Mouse (Mus musculus) left cerebral cortex, adult 2 months (tissue): ENCODE data around the gene Alkbh4. TPM values are rescaled to one million over a fixed set of nuclear protein-coding genes. Genes with fewer than 3 reads are reported as not detected.
"Not testable (repeated sequence)": the region's sequence is repeated elsewhere in the genome, so short reads cannot be mapped to it uniquely, and the experiment has no call there.

ENCODE experiments used
- DNase-seq, 2 experiments: peaks; one replicate each; pipeline ENCODE4 v3.0.0; 2021 to 2022; ENCODE audit warnings: low spot score in 2 of 2, mixed read lengths in 1 of 2; ENCODE audit errors: extremely low spot score in 1 of 2
- H3K27ac ChIP-seq: fragments of 200-600 bp; 2 replicates; pipeline ENCODE4 v1.8.1; 2022
- H3K4me3 ChIP-seq: fragments of 200-600 bp; 2 replicates; pipeline ENCODE4 v1.8.1; 2022
- CTCF ChIP-seq: fragments of 200-600 bp; IDR thresholded peaks from 2 replicates; pipeline ENCODE4 v1.8.1; 2022; ENCODE audit warnings: antibody characterized with exemption, mild to moderate bottlenecking, moderate library complexity
- intact Hi-C: fragments of 180-260 bp; cut with DNase I; formaldehyde crosslinking; loops from one replicate; pipeline ENCODE4 v1.15.1; 2025
- long read RNA-seq, 2 experiments: library from polyadenylated mRNA; stranded (forward); transcript quantifications; one replicate each; pipeline ENCODE4 v2.0.0; 2021; ENCODE audit warnings: borderline mapping rate in 2 of 2
- total RNA-seq, 2 experiments: library from RNA; stranded (reverse); gene quantifications; 2 replicates each; pipeline ENCODE4 v1.2.3; 2021

The Alkbh4 gene
- 1 to 10 TPM; 8.5 to 9.6 TPM for total RNA-seq
- long read RNA-seq, experiment 1, transcript Alkbh4-201 (3 exons, 1,773 nt), result major isoform, 9 of 10 reads
- long read RNA-seq, experiment 1, partial matches to known transcripts, result 1 of 10 reads
- long read RNA-seq, experiment 1, other reads (novel, unspliced or antisense), result 0 of 10 reads
- long read RNA-seq, experiment 2, transcript Alkbh4-201 (3 exons, 1,773 nt), result major isoform, 6 of 9 reads
- long read RNA-seq, experiment 2, partial matches to known transcripts, result 0 of 9 reads
- long read RNA-seq, experiment 2, other reads (novel, unspliced or antisense), result 1 of 9 reads

- peak; percentile 68 for TF ChIP-seq CTCF
- intact Hi-C loops, result loop anchor here (1.0 to 2.0 kb wide), 2 partner anchors 19 to 51 kb away; partner anchors contain the start of gene Polr2j
- DNase-seq, result peak; percentile 95
- Histone ChIP-seq H3K4me3 (peak within 1 kb of the TSS; percentile 78), H3K27ac (peak within 1 kb of the TSS; percentile 75)
These were observed at the start of gene Alkbh4, which contains the start of gene Lrwd1 for GRCm38 (mm10) chr5:136135571-136136291. Alkbh4 (plus strand) TSS chr5:136136146. Lrwd1 (minus strand) TSS chr5:136136074.

GRCm38 (mm10) chr5:136086290-136086689, 49.7 kb upstream of the Alkbh4 start:
- intact Hi-C loops, result no loop called here
- no peak for DNase-seq
- no peak overlapping the region for H3K27ac ChIP-seq
- TF ChIP-seq CTCF, result no peak
- H3K4me3 ChIP-seq, result no peak overlapping the region

GRCm38 (mm10) chr5:136088821-136089575, 46.9 kb upstream of the Alkbh4 start:
- H3K27ac ChIP-seq, result no peak overlapping the region
- no peak; the same call in 1 of the 2 replicates for TF ChIP-seq CTCF
- DNase-seq, result no peak
- no peak overlapping the region for H3K4me3 ChIP-seq
- intact Hi-C loops, result no loop called here

DNA sequence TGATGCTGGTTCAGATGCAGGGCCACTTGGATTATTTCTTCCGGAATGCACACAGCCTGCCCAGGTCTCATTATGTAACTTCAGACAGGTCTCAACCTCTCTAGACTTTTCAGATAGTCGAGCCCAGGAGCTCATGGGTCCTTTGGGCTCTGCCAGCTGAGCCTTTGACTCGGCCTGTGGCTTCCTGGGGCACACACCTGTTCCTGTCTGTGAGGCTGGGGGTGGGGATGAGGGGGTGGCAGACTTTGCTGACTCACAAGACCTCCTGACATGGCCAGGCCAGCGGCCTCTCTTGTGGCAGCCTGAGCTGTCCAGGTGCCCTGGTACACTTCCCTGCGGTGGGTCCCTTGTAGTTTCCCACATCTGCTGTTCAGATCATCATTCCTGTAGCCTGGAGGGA, 44.0 kb upstream of the Alkbh4 start:
- intact Hi-C loops, result no loop called here

GRCm38 (mm10) chr5:136094249-136095010, 41.5 kb upstream of the Alkbh4 start:
- TF ChIP-seq CTCF, result no peak
- Histone ChIP-seq H3K27ac (no peak overlapping the region), H3K4me3 (no peak overlapping the region)
- DNase-seq, result peak in 1 of 2 experiments; percentile 43
- intact Hi-C loops, result no loop called here

More for the DNA sequence above, 44.0 kb upstream of the Alkbh4 start:
- DNase-seq, result no peak
- no peak for TF ChIP-seq CTCF
- Histone ChIP-seq H3K4me3 (no peak overlapping the region), H3K27ac (no peak overlapping the region)

GRCm38 (mm10) chr5:136095089-136095488, 40.9 kb upstream of the Alkbh4 start:
- intact Hi-C loops, result no loop called here

DNA sequence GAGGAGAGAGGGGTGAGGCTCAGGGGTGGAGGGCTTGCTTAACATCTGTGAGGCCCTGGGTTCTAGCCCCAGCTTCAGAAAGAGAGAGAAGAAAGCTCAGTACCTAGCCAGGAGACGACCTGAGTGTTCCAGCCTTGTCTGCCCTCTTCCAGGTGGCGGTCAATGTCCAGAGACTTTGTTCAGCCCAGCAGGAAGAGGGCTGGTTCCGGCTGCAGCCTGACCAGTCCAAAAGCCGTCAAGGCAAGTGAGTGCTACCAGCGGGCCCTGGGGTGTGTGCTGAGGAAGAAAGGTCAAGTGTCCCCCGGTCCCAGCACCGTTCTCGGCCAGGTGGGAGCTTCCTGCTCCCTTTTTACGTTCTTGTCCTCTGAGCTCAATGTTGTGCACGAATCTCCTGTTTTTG, 37.4 kb upstream of the Alkbh4 start:
- Histone ChIP-seq H3K27ac (no peak overlapping the region), H3K4me3 (no peak overlapping the region)
- TF ChIP-seq CTCF, result no peak
- no peak for DNase-seq
- intact Hi-C loops, result no loop called here

More at GRCm38 (mm10) chr5:136095089-136095488, 40.9 kb upstream of the Alkbh4 start:
- Histone ChIP-seq H3K4me3 (no peak overlapping the region), H3K27ac (no peak overlapping the region)
- TF ChIP-seq CTCF, result no peak
- no peak for DNase-seq

DNA sequence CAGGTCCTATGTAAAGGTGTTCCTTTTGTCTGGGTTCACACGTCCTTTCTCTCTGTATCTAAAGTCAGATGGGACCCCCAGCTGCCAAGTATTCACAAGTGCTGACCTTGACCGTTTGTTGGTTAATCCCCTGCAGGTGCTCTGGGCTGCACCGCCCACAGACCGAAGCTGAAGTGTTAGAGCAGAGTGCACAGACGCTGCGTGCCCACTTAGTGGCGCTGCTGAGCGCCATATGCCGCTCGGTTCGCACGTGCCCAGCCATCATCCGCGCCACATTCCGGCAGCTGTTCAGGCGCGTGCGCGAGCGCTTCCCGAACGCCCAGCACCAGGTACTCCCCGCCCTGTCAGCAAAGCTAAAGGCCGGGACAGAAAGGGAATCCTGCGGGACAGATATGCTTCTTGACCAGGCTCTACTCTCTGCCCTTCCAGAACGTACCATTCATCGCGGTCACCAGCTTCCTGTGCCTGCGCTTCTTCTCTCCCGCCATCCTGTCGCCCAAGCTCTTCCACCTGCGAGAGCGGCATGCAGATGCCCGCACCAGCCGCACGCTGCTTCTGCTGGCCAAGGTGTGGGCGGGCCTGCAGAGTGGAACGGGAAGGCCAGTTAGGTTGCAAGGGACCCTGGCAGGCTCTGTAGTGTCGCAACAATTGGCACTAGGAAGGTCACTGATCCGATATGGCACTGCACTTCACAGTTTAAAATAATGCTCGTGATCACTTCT, 33.7 kb upstream of the Alkbh4 start:
- peak; percentile 74 to 78 for DNase-seq
- Histone ChIP-seq H3K27ac (peak overlapping the region; percentile 18; the same call in 1 of the 2 replicates), H3K4me3 (peak overlapping the region; percentile 34)
- intact Hi-C loops, result no loop called here
- TF ChIP-seq CTCF, result peak; percentile 92

DNA sequence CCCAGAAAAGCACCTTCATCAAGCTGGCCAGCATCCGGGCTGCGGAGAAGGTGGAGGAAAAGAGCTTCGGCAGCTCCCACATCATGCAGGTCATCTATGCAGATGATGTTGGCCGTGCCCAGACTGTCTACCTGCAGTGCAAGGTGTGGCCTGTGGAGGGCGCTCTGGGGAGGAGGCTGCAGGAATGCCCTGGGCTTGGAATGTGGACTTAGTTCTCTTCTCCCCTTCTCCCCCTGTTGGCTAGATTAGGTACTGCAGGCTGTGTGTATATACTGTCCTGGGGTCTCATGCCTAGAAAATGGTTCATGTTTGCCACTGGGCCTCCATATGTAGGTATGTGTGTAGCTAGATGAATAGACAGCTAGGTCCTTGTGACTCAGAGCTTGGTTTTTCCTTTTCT, 31.4 kb upstream of the Alkbh4 start:
- intact Hi-C loops, result no loop called here
- peak; percentile 43 for TF ChIP-seq CTCF
- DNase-seq, result no peak
- Histone ChIP-seq H3K27ac (no peak overlapping the region), H3K4me3 (no peak overlapping the region)

DNA sequence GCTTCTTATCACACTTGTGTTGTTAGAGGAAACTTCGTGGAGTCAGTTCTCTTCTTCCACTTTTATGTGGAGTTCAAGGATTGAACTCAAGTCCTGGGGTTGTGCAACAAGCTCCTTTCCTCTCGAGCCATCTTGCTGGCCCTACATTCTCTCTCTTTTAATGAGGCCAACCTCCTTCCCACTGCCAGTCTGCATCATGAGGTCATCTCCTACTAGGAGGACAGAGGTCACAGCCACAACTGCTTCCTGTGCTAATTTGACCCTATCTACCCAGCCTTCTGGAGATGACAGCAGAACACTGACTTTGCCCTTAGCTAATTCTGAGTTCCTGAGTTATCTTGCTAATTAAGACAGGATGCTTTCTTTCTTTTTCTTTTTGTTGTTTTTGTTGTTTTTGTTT, 27.5 kb upstream of the Alkbh4 start:
- no peak overlapping the region for H3K27ac ChIP-seq
- no peak for TF ChIP-seq CTCF
- intact Hi-C loops, result no loop called here

DNA sequence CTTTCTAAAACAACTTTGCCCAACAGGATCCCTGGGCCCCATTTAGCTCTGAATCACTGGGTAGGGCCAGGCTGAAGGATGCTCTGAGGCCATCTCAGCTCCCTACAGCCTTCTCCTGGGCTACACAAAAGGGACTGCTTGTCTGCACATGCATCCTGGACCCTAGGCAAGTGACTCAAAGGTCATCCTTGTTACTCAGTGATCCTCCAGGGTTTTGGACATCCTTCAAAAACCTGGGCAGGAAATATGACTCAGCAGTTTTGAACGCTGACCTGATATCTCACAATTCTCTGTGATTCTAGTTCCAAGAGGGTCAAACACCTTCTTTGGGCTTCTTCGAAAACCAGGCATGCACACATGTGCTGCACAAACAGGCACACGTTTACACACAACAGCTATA, 26.9 kb upstream of the Alkbh4 start:
- TF ChIP-seq CTCF, result no peak
- intact Hi-C loops, result no loop called here
- H3K4me3 ChIP-seq, result no peak overlapping the region
- H3K27ac ChIP-seq, result no peak overlapping the region
- DNase-seq, result no peak

More for the DNA sequence above, 27.5 kb upstream of the Alkbh4 start:
- H3K4me3 ChIP-seq, result no peak overlapping the region
- DNase-seq, result no peak

DNA sequence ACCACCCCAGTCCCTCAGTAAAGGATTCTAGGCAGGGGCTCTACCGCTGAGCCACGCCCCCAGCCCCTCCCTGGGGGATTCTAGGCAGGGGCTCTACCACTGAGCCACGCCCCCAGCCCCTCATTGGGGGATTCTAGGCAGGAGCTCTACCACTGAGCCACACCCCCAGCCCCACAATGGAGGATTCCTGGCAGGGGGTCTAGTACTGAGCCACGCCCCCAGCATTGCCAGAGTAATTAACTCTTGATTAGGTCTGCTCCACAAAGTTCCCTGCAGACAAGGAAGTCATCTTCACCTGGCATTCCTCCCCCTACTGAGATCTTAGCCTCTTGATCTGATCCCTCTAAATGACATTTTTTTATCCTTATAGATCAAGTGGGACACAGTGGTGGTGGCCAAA, 22.4 kb upstream of the Alkbh4 start:
- H3K27ac ChIP-seq, H3K4me3 ChIP-seq, DNase-seq, intact Hi-C loops: not testable (repeated sequence)
